Mouse (Mus musculus): ENCODE measurements around the gene Sctr.

The Sctr gene

DNA sequence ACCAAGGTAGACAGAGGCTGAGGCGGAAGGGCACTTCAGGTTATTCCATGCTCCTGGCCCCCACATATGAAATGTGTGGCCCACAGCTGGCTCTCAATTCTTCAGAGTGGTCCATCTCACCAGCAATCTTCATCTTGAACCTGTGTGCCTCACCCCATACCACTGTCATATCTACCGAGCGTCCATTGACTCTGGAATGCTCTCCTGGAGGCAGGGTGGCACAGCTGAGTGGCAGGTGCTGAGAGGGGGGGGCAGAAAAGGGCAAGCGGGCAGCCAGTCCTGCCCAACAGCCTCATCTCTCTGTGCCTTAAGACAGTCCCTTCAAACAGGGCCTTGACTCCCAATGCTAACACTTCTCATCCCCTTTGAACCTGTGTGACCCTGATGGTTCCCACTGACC, 64.4 kb downstream of the Sctr start:
- DNase-seq, result no peak

GRCm38 (mm10) chr1:120072900-120073299, 66.2 kb downstream of the Sctr start:
- DNase-seq, result peak; percentile 92

GRCm38 (mm10) chr1:120073519-120074306, 67.0 kb downstream of the Sctr start, which contains the start of gene Tmem37:
Gene Tmem37 (minus strand): TSS chr1:120074074.
- peak; percentile 95 for DNase-seq

- DNase-seq, result no peak
Observed at GRCm38 (mm10) chr1:120074307-120074702, 67.6 kb downstream of the Sctr start.

DNA sequence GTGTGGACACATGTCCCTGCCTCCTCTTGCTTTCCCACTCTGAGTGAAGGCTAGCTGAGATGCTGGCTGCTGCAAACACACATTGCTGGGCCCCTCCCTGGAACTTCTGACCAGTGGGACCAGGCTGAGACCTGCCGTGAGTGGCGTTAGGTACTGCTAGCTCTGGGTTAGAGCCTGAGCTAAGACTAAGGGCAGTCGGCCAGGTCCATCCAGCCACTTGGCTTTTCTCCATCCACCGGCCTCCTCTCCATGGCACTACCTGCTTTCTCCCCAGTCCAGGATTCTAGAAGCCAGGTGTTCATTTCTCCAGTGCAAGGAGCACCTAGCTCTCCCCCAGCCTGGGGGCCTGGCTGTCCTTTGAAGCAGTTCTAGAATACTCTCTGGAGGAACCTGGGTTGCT, 68.2 kb downstream of the Sctr start:
- DNase-seq, result peak; percentile 61

- no peak for DNase-seq
Observed at GRCm38 (mm10) chr1:120075507-120075906, 68.8 kb downstream of the Sctr start.

DNA sequence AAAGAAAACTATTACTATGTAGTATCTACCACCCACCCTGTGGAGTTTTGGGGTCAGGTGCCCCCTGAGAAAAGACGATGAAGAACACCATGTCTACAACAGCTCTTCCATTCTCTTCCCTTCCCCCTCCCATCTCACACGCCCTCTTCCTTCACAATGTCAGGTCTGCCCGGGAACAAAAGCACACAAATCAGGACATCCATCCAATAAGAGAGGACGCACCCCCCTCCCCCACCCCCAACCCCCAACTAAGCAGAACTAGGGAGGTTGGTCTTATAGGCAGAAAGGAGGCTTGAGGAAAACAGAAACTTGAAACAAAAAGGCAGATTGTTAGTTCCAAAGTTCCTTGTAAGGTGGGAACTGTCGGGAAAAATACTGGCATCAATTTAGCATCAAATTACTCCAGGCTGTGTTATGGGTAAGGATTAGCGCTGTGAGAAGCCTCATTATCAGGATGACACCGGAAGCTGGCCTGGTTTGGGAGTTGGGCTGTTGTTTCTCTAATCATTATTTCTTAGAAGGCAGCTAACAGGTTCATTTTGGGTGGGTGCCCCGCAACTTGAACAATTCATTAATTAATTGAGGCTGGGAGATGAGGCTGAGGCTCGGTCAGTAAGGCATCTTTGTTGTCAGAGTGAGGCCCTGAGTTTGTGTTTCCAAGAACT, 71.2 kb downstream of the Sctr start:
- DNase-seq, result no peak

DNA sequence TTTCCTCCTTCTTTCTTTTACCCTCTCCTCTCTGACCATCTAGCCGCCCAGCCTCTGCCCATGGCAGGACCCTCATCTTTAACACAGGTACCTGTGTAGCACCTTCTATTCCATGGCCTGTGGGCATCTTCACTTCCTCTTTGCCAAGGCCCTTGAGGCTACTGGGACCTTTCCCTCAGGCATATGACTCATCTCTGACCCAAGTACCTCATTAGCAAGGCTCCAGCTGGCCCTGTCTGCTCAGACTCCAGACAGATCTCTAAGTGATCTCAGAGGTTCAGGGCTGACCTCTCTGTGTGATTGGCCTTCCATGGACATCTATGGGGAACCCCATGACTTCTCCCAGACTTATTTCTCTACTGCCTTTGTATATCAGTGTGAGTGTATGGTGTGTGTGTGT, 73.9 kb downstream of the Sctr start:
- no peak for DNase-seq

DNA sequence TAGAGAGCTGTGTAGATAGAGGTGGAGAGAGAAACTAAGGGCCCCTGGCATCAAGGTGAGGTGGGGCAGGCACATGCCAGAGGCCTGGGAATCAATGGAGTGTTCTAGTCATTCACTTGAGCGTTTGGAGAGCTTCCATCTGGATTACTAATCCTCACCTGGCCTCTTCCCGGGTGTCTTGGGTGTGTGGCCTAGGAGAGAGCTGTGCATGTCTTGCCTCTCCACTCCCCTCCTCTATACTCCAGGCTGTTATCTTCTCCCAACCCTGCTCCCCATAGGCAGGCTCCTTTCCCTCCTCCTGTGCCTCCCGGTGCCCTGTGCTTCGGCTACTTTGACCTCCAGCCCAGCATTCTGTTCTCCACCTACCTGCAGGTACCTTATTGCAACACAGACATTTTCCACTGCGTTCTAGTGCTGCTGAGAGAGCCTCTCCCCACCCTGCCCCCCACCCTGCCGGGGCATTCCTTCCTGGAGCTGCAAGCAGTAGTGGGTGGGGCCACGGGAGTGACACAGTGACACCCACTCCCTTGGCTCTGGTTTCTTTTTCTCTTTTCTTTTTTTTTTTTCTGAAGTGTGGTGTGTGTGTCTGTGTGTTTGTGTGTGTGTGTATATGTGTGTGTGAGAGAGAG, 76.4 kb downstream of the Sctr start:
- peak; percentile 71 for DNase-seq

- DNase-seq, result no peak
Observed at GRCm38 (mm10) chr1:120083921-120084517, 77.3 kb downstream of the Sctr start.

GRCm38 (mm10) chr1:120085696-120086095, 79.0 kb downstream of the Sctr start:
- no peak for DNase-seq

DNA sequence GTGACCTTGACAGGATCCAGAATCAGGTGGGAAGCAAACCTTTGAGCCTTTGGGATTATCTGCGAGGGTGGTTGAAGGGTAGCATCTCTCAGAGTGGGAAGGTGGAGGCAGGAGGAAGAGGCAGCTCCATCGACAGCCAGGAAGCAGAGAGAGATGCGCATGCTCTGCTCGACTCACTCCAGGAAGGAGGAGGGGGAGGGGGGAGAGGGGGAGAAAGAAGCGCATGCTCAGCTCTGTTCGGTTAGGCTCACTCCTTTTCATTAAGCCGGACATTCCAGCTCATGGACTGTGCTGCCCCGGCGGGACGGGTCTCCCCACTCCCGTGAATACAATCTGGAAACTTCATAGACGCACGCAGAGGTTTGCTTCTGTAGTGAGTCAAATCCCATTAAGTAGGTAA, 80.0 kb downstream of the Sctr start:
- no peak for DNase-seq

DNA sequence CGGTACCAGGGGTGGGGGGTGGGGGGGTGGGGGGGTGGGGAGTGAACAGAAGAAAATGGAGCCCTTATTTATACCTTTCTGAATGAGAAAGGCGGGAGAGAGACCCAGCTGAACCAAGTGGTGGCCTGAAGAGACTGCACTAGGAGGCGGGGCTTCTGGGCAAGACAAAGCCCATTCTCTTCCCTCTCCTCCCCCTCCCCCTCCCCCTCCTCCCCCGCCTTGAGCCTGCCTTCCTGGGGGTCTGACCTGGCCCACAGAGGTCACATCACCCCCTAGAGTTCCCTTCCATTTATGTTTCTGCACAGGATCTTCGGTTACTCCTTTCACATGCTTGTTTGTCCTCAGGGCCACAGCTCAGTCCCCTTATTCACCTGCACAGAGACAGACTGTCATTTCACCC, 82.5 kb downstream of the Sctr start:
- no peak for DNase-seq

- DNase-seq, result no peak
Observed at GRCm38 (mm10) chr1:120090880-120091570, 84.3 kb downstream of the Sctr start.

DNA sequence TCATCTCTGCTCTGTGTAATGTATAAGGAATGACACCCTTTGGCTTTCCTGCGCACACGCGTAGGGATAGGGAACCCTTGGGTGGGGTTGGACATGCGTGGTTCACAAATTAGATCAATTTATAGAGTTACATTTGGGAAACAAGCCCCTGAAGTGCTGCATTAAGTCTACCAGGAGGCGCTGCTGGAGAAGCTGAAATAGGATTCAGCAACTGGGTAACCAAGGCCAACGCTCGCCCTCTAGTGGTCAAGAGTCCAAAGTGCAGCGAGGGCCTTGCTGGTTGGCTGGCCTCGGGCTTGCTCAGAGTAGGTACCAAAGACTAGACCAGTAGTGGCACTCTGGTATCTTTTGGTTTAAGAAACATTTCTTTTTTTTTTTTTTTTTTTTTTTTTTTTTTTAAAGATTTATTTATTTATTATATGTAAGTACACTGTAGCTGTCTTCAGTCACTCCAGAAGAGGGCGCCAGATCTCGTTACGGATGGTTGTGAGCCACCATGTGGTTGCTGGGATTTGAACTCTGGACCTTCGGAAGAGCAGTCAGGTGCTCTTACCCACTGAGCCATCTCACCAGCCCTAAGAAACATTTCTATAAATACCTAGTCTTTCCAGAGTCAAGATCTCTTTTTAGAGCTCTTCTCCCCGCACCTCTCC, 86.9 kb downstream of the Sctr start:
- peak; percentile 95 for DNase-seq

DNA sequence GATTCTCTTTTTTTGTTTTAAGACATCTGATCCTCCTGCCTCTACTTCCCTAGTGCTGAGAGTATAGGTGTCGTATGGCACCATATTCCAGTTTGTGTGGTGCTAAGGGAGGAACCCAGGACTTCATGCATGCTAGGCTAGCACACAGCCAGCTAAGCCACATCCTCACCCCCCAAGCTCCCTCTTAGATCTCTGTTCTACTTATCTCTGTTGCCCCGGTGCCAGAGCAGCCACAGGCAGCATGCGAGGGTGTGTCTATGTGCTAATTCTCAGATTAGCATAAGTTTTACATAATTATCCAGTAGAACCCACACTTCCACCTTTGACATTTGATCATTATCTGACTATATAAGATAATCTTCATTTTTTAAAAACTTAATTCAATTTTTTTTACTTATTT, 88.2 kb downstream of the Sctr start:
- DNase-seq, result no peak

DNA sequence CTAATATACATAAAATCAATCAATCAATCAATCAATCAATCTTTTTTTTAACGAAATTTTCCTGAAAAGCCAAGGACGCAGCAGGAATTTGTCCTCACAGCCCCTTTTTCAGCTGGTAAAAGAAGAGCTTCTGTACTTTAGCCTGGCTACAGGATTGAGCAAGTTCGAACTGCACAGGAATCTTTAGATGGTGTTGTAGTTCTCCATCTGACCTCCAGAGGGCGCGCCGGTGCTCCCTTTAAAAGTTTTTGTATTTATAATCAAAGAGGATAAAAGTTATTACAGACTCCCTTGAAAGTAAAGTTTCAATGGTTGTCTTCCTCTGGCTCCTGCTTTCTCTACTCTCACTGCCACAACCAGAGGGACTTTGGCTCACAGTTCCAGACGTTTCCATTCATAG, 91.6 kb downstream of the Sctr start:
- DNase-seq, result peak; percentile 83

DNA sequence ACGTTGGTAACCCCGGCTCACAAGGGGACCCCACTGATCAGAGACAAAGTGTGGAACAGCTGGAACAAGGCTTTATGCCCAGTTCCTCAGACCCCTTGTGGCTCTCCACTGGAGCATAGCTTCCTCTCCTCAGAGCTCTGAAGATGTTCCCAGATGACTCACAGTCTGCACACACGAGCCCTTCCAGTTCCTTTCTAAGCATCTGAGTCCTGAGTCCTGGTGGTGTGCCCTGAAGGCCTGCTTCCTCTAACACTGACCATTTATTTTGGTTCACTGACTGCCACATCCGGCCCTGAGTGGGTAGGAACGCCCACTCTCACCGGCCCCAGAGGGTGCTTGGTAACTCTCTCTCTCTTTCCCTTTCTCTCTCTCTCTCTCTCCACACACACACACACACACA, 92.8 kb downstream of the Sctr start:
- DNase-seq, result peak; percentile 33

DNA sequence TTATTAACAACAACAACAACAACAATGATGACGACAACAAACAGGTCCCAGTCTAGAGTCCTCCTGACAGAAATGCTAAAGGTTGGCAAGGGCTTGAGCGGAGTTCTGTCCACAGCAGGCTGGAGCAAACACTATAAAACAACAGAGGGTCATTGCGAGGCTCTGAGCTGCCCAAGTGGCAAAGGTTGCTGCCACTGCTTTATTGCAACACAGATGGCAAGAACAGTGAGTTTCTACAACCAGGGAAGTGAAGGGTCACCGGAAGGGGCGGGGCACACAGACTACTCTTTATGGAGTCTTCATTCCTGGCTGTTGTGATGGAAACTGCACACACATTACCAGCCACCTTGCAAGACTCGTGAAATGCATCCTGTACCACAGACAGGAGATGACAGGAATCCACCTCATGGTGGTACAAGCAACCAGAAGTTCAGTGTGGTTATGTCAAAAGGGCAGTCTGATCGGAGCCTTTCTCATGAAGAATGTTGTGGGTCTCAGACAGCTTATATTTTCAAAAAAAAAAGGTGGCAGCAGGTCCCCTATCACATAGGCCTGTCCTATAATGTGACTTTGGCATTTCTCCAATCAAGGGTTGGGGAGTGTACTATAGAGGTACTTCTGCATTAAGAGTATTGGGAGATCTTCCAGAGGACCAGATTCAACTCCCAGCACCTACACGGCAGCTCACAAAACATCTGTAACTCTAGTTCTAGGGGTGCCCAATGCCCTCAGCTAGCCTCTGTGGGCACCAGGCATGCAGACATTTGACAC, 93.9 kb downstream of the Sctr start:
- no peak for DNase-seq

DNA sequence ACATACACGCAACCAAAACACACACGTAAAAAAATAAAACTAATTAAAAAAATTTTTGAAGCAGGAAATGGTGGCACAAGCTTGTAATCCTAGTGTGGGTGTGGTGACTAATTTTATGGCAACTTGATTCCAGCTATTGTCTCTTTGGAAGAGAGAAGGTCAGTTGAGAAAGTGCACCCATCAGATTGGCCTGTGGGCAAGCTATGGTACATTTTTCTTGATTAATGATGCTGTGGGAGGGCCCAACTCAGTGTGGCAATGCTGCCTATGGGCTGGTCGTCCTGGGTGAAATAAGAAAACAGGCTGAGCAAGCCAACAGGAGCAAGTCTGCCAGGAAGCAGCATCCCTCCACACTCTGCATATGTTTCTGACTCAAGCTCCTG, 94.5 kb downstream of the Sctr start:
- DNase-seq, result no peak

DNA sequence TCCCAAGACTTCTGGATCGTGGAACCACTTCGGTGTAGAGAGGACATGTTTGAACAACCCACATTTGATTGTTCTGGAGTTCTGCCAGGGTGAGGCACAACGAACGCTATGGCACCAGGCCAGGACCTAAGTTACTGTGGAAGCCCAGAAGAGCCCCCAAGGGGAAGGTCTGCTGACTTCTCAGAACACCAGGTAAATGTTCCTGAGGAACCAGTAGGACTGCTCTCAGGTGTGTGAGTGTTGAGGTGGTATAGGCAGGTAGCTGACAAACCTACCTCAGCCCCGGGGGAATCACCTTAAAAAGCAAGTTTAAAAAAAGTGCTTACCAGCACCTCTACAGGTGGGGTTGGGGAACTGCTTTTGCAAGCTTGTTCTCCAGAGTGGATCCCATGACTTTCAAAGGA, 98.9 kb downstream of the Sctr start:
- DNase-seq, result peak; percentile 65

Measured in kidney, postnatal 10 days (tissue).